Mouse (Mus musculus): Measurements from ENCODE around the gene Ntm. TPM values are rescaled to one million over a fixed set of nuclear protein-coding genes. Genes with fewer than 3 reads are reported as not detected.

Ntm gene
- polyA plus RNA-seq, 1 experiment from 2014 or later, result 11.5 TPM

DNA sequence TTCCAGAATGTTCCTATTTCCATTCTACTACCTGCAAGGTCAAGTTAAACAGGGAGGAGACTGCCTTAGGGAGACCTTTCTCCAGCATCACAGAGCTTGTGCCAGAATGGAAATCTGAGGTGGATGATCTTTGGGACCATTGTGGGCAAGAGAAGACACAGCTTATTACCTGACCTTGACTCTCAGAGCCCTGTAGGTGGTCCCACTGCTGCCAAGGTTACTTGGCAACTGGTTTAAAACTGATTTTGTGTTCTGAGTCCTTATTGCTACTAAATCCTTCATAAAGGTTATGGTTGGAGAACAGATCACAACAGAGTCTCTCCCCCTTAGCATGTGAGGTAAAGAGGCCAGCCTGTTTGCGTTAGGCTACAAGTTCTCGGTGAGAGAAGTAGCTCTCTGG lies 839.1 kb downstream of the Ntm start:
- WGBS, result 80% methylated on average over 2 of the region's 2 CpGs

DNA sequence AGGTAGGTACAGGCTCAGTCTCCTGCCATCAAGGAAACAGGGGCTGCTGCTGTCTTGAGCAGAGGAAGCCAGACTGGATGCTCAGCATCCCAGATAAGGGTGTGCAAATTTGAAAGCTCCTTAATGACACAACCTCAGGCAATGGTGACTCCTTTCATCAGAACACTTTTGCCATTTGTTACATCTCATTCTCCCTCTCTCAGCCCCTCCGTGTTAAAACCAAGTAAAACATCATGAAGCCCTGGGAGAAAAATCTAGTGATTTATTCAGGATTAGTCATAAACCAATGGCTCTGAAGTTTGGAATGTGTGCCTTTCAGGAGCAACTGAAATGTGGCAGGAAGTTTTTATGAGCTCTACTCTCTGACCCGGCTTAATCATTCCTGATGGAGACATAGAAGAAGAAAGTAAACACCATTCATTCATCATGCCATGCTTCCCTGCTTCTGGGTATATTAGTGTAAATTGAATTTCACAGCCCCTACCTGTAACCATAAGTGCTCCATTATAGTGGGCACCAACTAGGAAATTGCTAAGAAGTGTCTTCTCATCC lies 845.3 kb downstream of the Ntm start:
- Histone ChIP-seq H3K4me3 (ENCODE audit: low read depth, low read length) (no peak overlapping the region), H3K9ac (replicated peaks; ENCODE audit: low read length) (no peak overlapping the region), H3K4me2 (ENCODE audit: low read depth, low read length) (no peak overlapping the region), H3K4me1 (ENCODE audit: control insufficient read depth, insufficient read depth, low read length) (no peaks in the 10 kb centered on the region), H3K27me3 (ENCODE audit: control insufficient read depth, insufficient read depth, low read length) (no peaks in the 10 kb centered on the region), H3K9me3 (replicated peaks; ENCODE audit: control insufficient read depth, low read length) (no peaks in the 10 kb centered on the region), H3K36me3 (replicated peaks; ENCODE audit: control insufficient read depth, insufficient read depth, low read depth, low read length) (no peaks in the 10 kb centered on the region), H3K27ac (replicated peaks; ENCODE audit: low read depth, low read length) (no peak overlapping the region)
- WGBS, result 64% methylated on average over 2 of the region's 2 CpGs
- DNase-seq (ENCODE audit: low spot score), result no peak
- ATAC-seq (replicated peaks; ENCODE audit: insufficient number of reproducible peaks, low FRiP score, low TSS enrichment, low read depth), result no peak

More for the DNA sequence above, 839.1 kb downstream of the Ntm start:
- H3K4me3 ChIP-seq (ENCODE audit: low read depth, low read length), result no peak overlapping the region
- no peaks in the 10 kb centered on the region for H3K9me3 ChIP-seq (replicated peaks; ENCODE audit: control insufficient read depth, low read length)
- no peak overlapping the region for H3K4me2 ChIP-seq (ENCODE audit: low read depth, low read length)
- DNase-seq (ENCODE audit: low spot score) (no peak), ATAC-seq (replicated peaks; ENCODE audit: insufficient number of reproducible peaks, low FRiP score, low TSS enrichment, low read depth) (no peak)
- H3K36me3 ChIP-seq (replicated peaks; ENCODE audit: control insufficient read depth, insufficient read depth, low read depth, low read length), result no peaks in the 10 kb centered on the region
- H3K9ac ChIP-seq (replicated peaks; ENCODE audit: low read length), result no peak overlapping the region
- no peaks in the 10 kb centered on the region for H3K4me1 ChIP-seq (ENCODE audit: control insufficient read depth, insufficient read depth, low read length)
- no peak overlapping the region for H3K27ac ChIP-seq (replicated peaks; ENCODE audit: low read depth, low read length)
- H3K27me3 ChIP-seq (ENCODE audit: control insufficient read depth, insufficient read depth, low read length), result no peaks in the 10 kb centered on the region

- H3K9me3 ChIP-seq (replicated peaks; ENCODE audit: control insufficient read depth, low read length), result no peaks in the 10 kb centered on the region
- ATAC-seq (replicated peaks; ENCODE audit: insufficient number of reproducible peaks, low FRiP score, low TSS enrichment, low read depth) (no peak), DNase-seq (ENCODE audit: low spot score) (no peak)
- no peak overlapping the region for H3K27ac ChIP-seq (replicated peaks; ENCODE audit: low read depth, low read length)
- no peaks in the 10 kb centered on the region for H3K36me3 ChIP-seq (replicated peaks; ENCODE audit: control insufficient read depth, insufficient read depth, low read depth, low read length)
- no peaks in the 10 kb centered on the region for H3K4me1 ChIP-seq (ENCODE audit: control insufficient read depth, insufficient read depth, low read length)
- WGBS, result 34% methylated on average over 2 of the region's 2 CpGs
- H3K4me2 ChIP-seq (ENCODE audit: low read depth, low read length), result no peak overlapping the region
- H3K9ac ChIP-seq (replicated peaks; ENCODE audit: low read length), result no peak overlapping the region
- H3K4me3 ChIP-seq (ENCODE audit: low read depth, low read length), result no peak overlapping the region
- no peaks in the 10 kb centered on the region for H3K27me3 ChIP-seq (ENCODE audit: control insufficient read depth, insufficient read depth, low read length)
Measured at GRCm38 (mm10) chr9:29115337-29115736, 847.6 kb downstream of the Ntm start.

GRCm38 (mm10) chr9:29106771-29107170 lies 856.2 kb downstream of the Ntm start:
- ATAC-seq (replicated peaks; ENCODE audit: insufficient number of reproducible peaks, low FRiP score, low TSS enrichment, low read depth) (no peak), DNase-seq (ENCODE audit: low spot score) (no peak)
- Histone ChIP-seq H3K27ac (replicated peaks; ENCODE audit: low read depth, low read length) (no peak overlapping the region), H3K36me3 (replicated peaks; ENCODE audit: control insufficient read depth, insufficient read depth, low read depth, low read length) (no peaks in the 10 kb centered on the region), H3K4me2 (ENCODE audit: low read depth, low read length) (no peak overlapping the region), H3K4me3 (ENCODE audit: low read depth, low read length) (no peak overlapping the region), H3K9ac (replicated peaks; ENCODE audit: low read length) (no peak overlapping the region), H3K4me1 (ENCODE audit: control insufficient read depth, insufficient read depth, low read length) (no peaks in the 10 kb centered on the region), H3K9me3 (replicated peaks; ENCODE audit: control insufficient read depth, low read length) (no peaks in the 10 kb centered on the region), H3K27me3 (ENCODE audit: control insufficient read depth, insufficient read depth, low read length) (no peaks in the 10 kb centered on the region)
- 65% methylated on average over 3 of the region's 3 CpGs for WGBS

GRCm38 (mm10) chr9:29104442-29104841 lies 858.5 kb downstream of the Ntm start:
- Histone ChIP-seq H3K36me3 (replicated peaks; ENCODE audit: control insufficient read depth, insufficient read depth, low read depth, low read length) (no peaks in the 10 kb centered on the region), H3K4me2 (ENCODE audit: low read depth, low read length) (no peak overlapping the region), H3K9me3 (replicated peaks; ENCODE audit: control insufficient read depth, low read length) (no peaks in the 10 kb centered on the region), H3K27me3 (ENCODE audit: control insufficient read depth, insufficient read depth, low read length) (no peaks in the 10 kb centered on the region), H3K9ac (replicated peaks; ENCODE audit: low read length) (no peak overlapping the region), H3K27ac (replicated peaks; ENCODE audit: low read depth, low read length) (no peak overlapping the region), H3K4me3 (ENCODE audit: low read depth, low read length) (no peak overlapping the region), H3K4me1 (ENCODE audit: control insufficient read depth, insufficient read depth, low read length) (no peaks in the 10 kb centered on the region)
- DNase-seq (ENCODE audit: low spot score) (no peak), ATAC-seq (replicated peaks; ENCODE audit: insufficient number of reproducible peaks, low FRiP score, low TSS enrichment, low read depth) (no peak)
- 79% methylated on average over 5 of the region's 5 CpGs for WGBS

DNA sequence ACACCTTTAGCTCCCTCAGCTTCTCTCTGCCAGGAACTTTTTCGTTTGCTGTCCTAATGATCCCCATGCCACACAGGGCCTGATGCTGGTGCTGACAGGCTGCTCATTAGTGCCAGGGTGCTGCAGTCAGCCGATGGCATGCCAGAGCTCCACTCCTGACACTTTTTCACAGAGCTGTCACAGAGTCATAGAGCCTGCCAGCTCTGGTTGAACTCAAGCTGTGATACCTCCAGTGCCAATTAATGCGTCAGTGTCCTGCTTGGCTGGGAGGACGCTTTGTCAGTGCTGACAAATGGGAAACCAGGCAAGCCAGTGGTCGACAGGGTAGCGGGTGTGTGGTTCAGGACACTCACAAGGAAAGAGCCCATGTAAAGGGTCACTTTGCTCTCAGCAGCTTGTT lies 858.9 kb downstream of the Ntm start:
- Histone ChIP-seq H3K4me1 (ENCODE audit: control insufficient read depth, insufficient read depth, low read length) (no peaks in the 10 kb centered on the region), H3K4me2 (ENCODE audit: low read depth, low read length) (no peak overlapping the region), H3K27ac (replicated peaks; ENCODE audit: low read depth, low read length) (no peak overlapping the region), H3K36me3 (replicated peaks; ENCODE audit: control insufficient read depth, insufficient read depth, low read depth, low read length) (no peaks in the 10 kb centered on the region), H3K9me3 (replicated peaks; ENCODE audit: control insufficient read depth, low read length) (no peaks in the 10 kb centered on the region), H3K4me3 (ENCODE audit: low read depth, low read length) (no peak overlapping the region), H3K9ac (replicated peaks; ENCODE audit: low read length) (no peak overlapping the region), H3K27me3 (ENCODE audit: control insufficient read depth, insufficient read depth, low read length) (no peaks in the 10 kb centered on the region)
- no peak for ATAC-seq (replicated peaks; ENCODE audit: insufficient number of reproducible peaks, low FRiP score, low TSS enrichment, low read depth)
- DNase-seq (ENCODE audit: low spot score), result no peak
- WGBS, result 65% methylated on average over 6 of the region's 6 CpGs

GRCm38 (mm10) chr9:29100624-29101023 lies 862.3 kb downstream of the Ntm start:
- ATAC-seq (replicated peaks; ENCODE audit: insufficient number of reproducible peaks, low FRiP score, low TSS enrichment, low read depth) (no peak), DNase-seq (ENCODE audit: low spot score) (peak; percentile 21)
- Histone ChIP-seq H3K4me2 (ENCODE audit: low read depth, low read length) (no peak overlapping the region), H3K9me3 (replicated peaks; ENCODE audit: control insufficient read depth, low read length) (no peaks in the 10 kb centered on the region), H3K9ac (replicated peaks; ENCODE audit: low read length) (no peak overlapping the region), H3K4me3 (ENCODE audit: low read depth, low read length) (no peak overlapping the region), H3K36me3 (replicated peaks; ENCODE audit: control insufficient read depth, insufficient read depth, low read depth, low read length) (no peaks in the 10 kb centered on the region), H3K4me1 (ENCODE audit: control insufficient read depth, insufficient read depth, low read length) (no peaks in the 10 kb centered on the region), H3K27ac (replicated peaks; ENCODE audit: low read depth, low read length) (no peak overlapping the region), H3K27me3 (ENCODE audit: control insufficient read depth, insufficient read depth, low read length) (no peaks in the 10 kb centered on the region)
- WGBS, result 63% methylated on average over 5 of the region's 5 CpGs

DNA sequence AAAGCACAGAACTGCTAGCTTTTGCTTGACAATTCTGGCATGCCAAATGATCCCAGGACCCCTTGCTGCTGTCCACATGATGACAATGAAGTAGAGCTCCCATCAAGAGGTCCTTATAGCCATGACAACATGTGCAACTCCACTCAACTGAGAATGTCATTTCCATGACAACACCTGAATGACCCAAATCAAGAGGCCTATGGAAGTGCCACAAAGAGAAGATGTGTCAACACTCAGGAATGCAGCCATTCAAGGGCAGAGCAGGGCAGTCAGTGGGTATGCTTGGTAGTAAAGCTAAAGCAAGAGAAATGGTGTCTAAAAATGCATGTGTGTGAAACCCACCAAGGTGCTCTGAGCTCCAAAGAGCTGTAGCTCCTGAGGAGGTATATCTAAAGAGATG lies 870.5 kb downstream of the Ntm start:
- H3K4me1 ChIP-seq (ENCODE audit: control insufficient read depth, insufficient read depth, low read length), result no peaks in the 10 kb centered on the region
- ATAC-seq (replicated peaks; ENCODE audit: insufficient number of reproducible peaks, low FRiP score, low TSS enrichment, low read depth) (no peak), DNase-seq (ENCODE audit: low spot score) (no peak)

More for the DNA sequence above, 870.5 kb downstream of the Ntm start:
- Histone ChIP-seq H3K36me3 (replicated peaks; ENCODE audit: control insufficient read depth, insufficient read depth, low read depth, low read length) (no peaks in the 10 kb centered on the region), H3K4me2 (ENCODE audit: low read depth, low read length) (no peak overlapping the region), H3K9ac (replicated peaks; ENCODE audit: low read length) (no peak overlapping the region), H3K27me3 (ENCODE audit: control insufficient read depth, insufficient read depth, low read length) (no peaks in the 10 kb centered on the region), H3K9me3 (replicated peaks; ENCODE audit: control insufficient read depth, low read length) (no peaks in the 10 kb centered on the region), H3K27ac (replicated peaks; ENCODE audit: low read depth, low read length) (no peak overlapping the region), H3K4me3 (ENCODE audit: low read depth, low read length) (no peak overlapping the region)
